ENCODE assay signal across 10 mouse cellular contexts in genomic region chr7:43668582-43668981, GRCm38 (mm10). TPM values are rescaled to one million over a fixed set of nuclear protein-coding genes. Genes with fewer than 3 reads are reported as not detected.
DNase-seq lines count a peak whose midpoint lies in the region; ATAC-seq and TF ChIP-seq lines count a peak whose summit lies in the region.
"Had no signal": no experiment of that assay in that cellular context is flagged by ENCODE, and none has a peak within 500 bp of the region (broad histone marks: within the 10 kb centered on the region; RNA-seq: fewer than 3 reads in every experiment).

No protein-coding gene starts in this region.

- no peak overlapping the region for H3K27ac ChIP-seq in hindbrain, embryonic 11.5 days (ENCODE audit: low read depth, low read length)
- H3K27ac ChIP-seq in hindbrain, embryonic 14.5 days = no peak overlapping the region
- no peak overlapping the region for H3K27ac ChIP-seq in thymus, adult 2 months (ENCODE audit: control insufficient read depth, insufficient read depth, low read length)
- no peak overlapping the region for H3K27ac ChIP-seq in kidney, embryonic 14.5 days (ENCODE audit: low read depth, low read length)

- no peak for TF ChIP-seq CTCF in thymus, adult 2 months (IDR thresholded peaks at IDR 0.05; ENCODE audit: borderline replicate concordance, control insufficient read depth, extremely low read depth, insufficient read depth, low read length, poor library complexity)

- no peaks in the 10 kb centered on the region for H3K9me3 ChIP-seq in hindbrain, embryonic 11.5 days (ENCODE audit: control insufficient read depth, low read length)
- H3K9me3 ChIP-seq in hindbrain, embryonic 14.5 days (ENCODE audit: control insufficient read depth, low read length) = no peaks in the 10 kb centered on the region
- H3K9me3 ChIP-seq in kidney, embryonic 14.5 days (ENCODE audit: control insufficient read depth, low read length) = no peaks in the 10 kb centered on the region

- no peak overlapping the region for H3K4me3 ChIP-seq in hindbrain, embryonic 11.5 days (ENCODE audit: low read depth, low read length)
- H3K4me3 ChIP-seq in hindbrain, embryonic 14.5 days (replicated peaks; ENCODE audit: low read length) = no peak overlapping the region
- no peak overlapping the region for H3K4me3 ChIP-seq in thymus, adult 2 months (ENCODE audit: control insufficient read depth, insufficient read depth, low read length)
- H3K4me3 ChIP-seq in kidney, embryonic 14.5 days (ENCODE audit: low read length) = no peak overlapping the region

- H3K4me2 ChIP-seq in hindbrain, embryonic 11.5 days (replicated peaks; ENCODE audit: low read depth, low read length) = no peak overlapping the region
- no peak overlapping the region for H3K4me2 ChIP-seq in hindbrain, embryonic 14.5 days (replicated peaks)
- H3K4me2 ChIP-seq in kidney, embryonic 14.5 days (replicated peaks; ENCODE audit: low read depth, low read length) = no peak overlapping the region

- no peak for ATAC-seq in hindbrain, embryonic 11.5 days (ENCODE audit: low FRiP score)
- ATAC-seq in hindbrain, embryonic 14.5 days (ENCODE audit: low FRiP score) = no peak
- peak; percentile 31; the same call in 1 of the 2 replicates for ATAC-seq in granulocyte monocyte progenitor cell, adult 5-6 weeks (replicated peaks; ENCODE audit: poor library complexity, severe bottlenecking)
- no peak for ATAC-seq in kidney, embryonic 14.5 days (ENCODE audit: low FRiP score, low TSS enrichment)

- H3K9ac ChIP-seq in hindbrain, embryonic 11.5 days (ENCODE audit: low read depth, low read length) = no peak overlapping the region
- H3K9ac ChIP-seq in hindbrain, embryonic 14.5 days = no peak overlapping the region
- no peak overlapping the region for H3K9ac ChIP-seq in kidney, embryonic 14.5 days (ENCODE audit: low read depth, low read length)

- peak; percentile 42 for DNase-seq in hindbrain, embryonic 11.5 days (ENCODE audit: low spot score)
- DNase-seq in hindbrain, embryonic 14.5 days (ENCODE audit: low spot score) = no peak
- peak; percentile 49 for DNase-seq in thymus, adult 2 months
- no peak for DNase-seq in thymus, adult 18-20 months
- no peak for DNase-seq in right cerebral cortex, postnatal 4 days
- no peak for DNase-seq in frontal cortex, postnatal 36 days (ENCODE audit: low spot score in 2 of 2)
- DNase-seq: left cerebral cortex, postnatal 4 days had no signal

- H3K36me3 ChIP-seq in hindbrain, embryonic 11.5 days (ENCODE audit: control insufficient read depth, insufficient read depth, low read length) = no peaks in the 10 kb centered on the region
- no peaks in the 10 kb centered on the region for H3K36me3 ChIP-seq in hindbrain, embryonic 14.5 days (replicated peaks; ENCODE audit: control insufficient read depth, insufficient read depth)
- no peaks in the 10 kb centered on the region for H3K36me3 ChIP-seq in thymus, adult 2 months (ENCODE audit: control insufficient read depth, insufficient read depth, low read length)
- no peaks in the 10 kb centered on the region for H3K36me3 ChIP-seq in kidney, embryonic 14.5 days (ENCODE audit: control insufficient read depth, insufficient read depth, low read length)

- peaks cover 2% of the 10 kb centered on the region; the same call in 1 of the 2 replicates for H3K4me1 ChIP-seq in hindbrain, embryonic 11.5 days (replicated peaks; ENCODE audit: control insufficient read depth, insufficient read depth, low read length)
- H3K4me1 ChIP-seq in hindbrain, embryonic 14.5 days (replicated peaks; ENCODE audit: control insufficient read depth, insufficient read depth, low read length) = peaks cover 8% of the 10 kb centered on the region
- peaks cover 7% of the 10 kb centered on the region for H3K4me1 ChIP-seq in thymus, adult 2 months (replicated peaks; ENCODE audit: control insufficient read depth, insufficient read depth, low read length)
- H3K4me1 ChIP-seq in kidney, embryonic 14.5 days (ENCODE audit: control insufficient read depth, insufficient read depth, low read length) = peaks cover 6% of the 10 kb centered on the region; the same call in 1 of the 2 replicates

- no peaks in the 10 kb centered on the region for H3K27me3 ChIP-seq in hindbrain, embryonic 11.5 days (ENCODE audit: control insufficient read depth, insufficient read depth, low read length)
- no peaks in the 10 kb centered on the region for H3K27me3 ChIP-seq in hindbrain, embryonic 14.5 days (ENCODE audit: control insufficient read depth, insufficient read depth, low read length)
- no peaks in the 10 kb centered on the region for H3K27me3 ChIP-seq in thymus, adult 2 months (ENCODE audit: control insufficient read depth, insufficient read depth, low read length)
- no peaks in the 10 kb centered on the region for H3K27me3 ChIP-seq in kidney, embryonic 14.5 days (ENCODE audit: control insufficient read depth, insufficient read depth, low read length)

- TF ChIP-seq POLR2A in thymus, adult 2 months (IDR thresholded peaks at IDR 0.05; ENCODE audit: control insufficient read depth, extremely low read depth, insufficient read depth, low read length, poor library complexity) = no peak

- WGBS in hindbrain, embryonic 11.5 days = 24% methylated on average over 3 of the region's 3 CpGs
- 23% methylated on average over 3 of the region's 3 CpGs for WGBS in hindbrain, embryonic 14.5 days
- 13% methylated on average over 3 of the region's 3 CpGs for WGBS in thymus, adult 2 months
- 15% methylated on average over 3 of the region's 3 CpGs for WGBS in kidney, embryonic 14.5 days

RNA-seq across cellular contexts. Expression of gene Ctu1, which starts 3.2 kb away (rescaled TPM):
- polyA plus RNA-seq in hindbrain, embryonic 11.5 days (2014; fragmentation: Nextera tagmentation; extraction: Ambion mirVana) = 9.0 and 9.7 TPM in 2 replicates
- polyA plus RNA-seq in hindbrain, embryonic 14.5 days (2014; fragmentation: Nextera tagmentation; extraction: Ambion mirVana) = 14.6 and 15.1 TPM in 2 replicates
- 15.0 and 17.0 TPM in 2 replicates for polyA plus RNA-seq in thymus, adult 2 months (2012; rRNA removed)
- 5.6 and 8.7 TPM in 2 replicates for total RNA-seq in granulocyte monocyte progenitor cell, adult 5-6 weeks (2014; fragmentation: Nextera tagmentation)
- total RNA-seq in granulocyte monocyte progenitor cell, adult 5-6 weeks (2017) = 5.5 and 9.5 TPM in 2 replicates
- 11.4 and 12.6 TPM in 2 replicates for polyA plus RNA-seq in kidney, embryonic 14.5 days (2014; fragmentation: Nextera tagmentation; extraction: Ambion mirVana)

RNA-seq across cellular contexts. Expression of gene Siglece, which starts 8.6 kb away (rescaled TPM):
- polyA plus RNA-seq in hindbrain, embryonic 11.5 days (2014; fragmentation: Nextera tagmentation; extraction: Ambion mirVana) = 0.42 and 0.46 TPM in 2 replicates
- polyA plus RNA-seq in hindbrain, embryonic 14.5 days (2014; fragmentation: Nextera tagmentation; extraction: Ambion mirVana) = 0.14 and 0.40 TPM in 2 replicates
- 2.5 and 2.8 TPM in 2 replicates for polyA plus RNA-seq in thymus, adult 2 months (2012; rRNA removed)
- 13.1 and 15.1 TPM in 2 replicates for total RNA-seq in granulocyte monocyte progenitor cell, adult 5-6 weeks (2014; fragmentation: Nextera tagmentation)
- total RNA-seq in granulocyte monocyte progenitor cell, adult 5-6 weeks (2017) = 5.2 and 9.0 TPM in 2 replicates
- polyA plus RNA-seq in kidney, embryonic 14.5 days (2014; fragmentation: Nextera tagmentation; extraction: Ambion mirVana) = 0.39 and 0.95 TPM in 2 replicates

RNA-seq across cellular contexts. Expression of gene Klk14, which starts 21.6 kb away (rescaled TPM):
- polyA plus RNA-seq in hindbrain, embryonic 11.5 days (2014; fragmentation: Nextera tagmentation; extraction: Ambion mirVana) = not detected in 2 replicates
- polyA plus RNA-seq in hindbrain, embryonic 14.5 days (2014; fragmentation: Nextera tagmentation; extraction: Ambion mirVana) = not detected in 2 replicates
- 1.9 and 2.0 TPM in 2 replicates for polyA plus RNA-seq in thymus, adult 2 months (2012; rRNA removed)
- not detected in 2 replicates for total RNA-seq in granulocyte monocyte progenitor cell, adult 5-6 weeks (2014; fragmentation: Nextera tagmentation)
- total RNA-seq in granulocyte monocyte progenitor cell, adult 5-6 weeks (2017) = not detected in 2 replicates
- polyA plus RNA-seq in kidney, embryonic 14.5 days (2014; fragmentation: Nextera tagmentation; extraction: Ambion mirVana) = not detected in 2 replicates
- polyA plus RNA-seq: heart, embryonic 16.5 days had no signal

RNA-seq across cellular contexts. Expression of gene Ceacam18, which starts 34.1 kb away (rescaled TPM):
- polyA plus RNA-seq in hindbrain, embryonic 11.5 days (2014; fragmentation: Nextera tagmentation; extraction: Ambion mirVana) = not detected in 2 replicates
- polyA plus RNA-seq in hindbrain, embryonic 14.5 days (2014; fragmentation: Nextera tagmentation; extraction: Ambion mirVana) = not detected in 2 replicates
- 0.85 and 1.0 TPM in 2 replicates for polyA plus RNA-seq in thymus, adult 2 months (2012; rRNA removed)
- 0.28 TPM in 1 of 2 replicates, not detected in the other for total RNA-seq in granulocyte monocyte progenitor cell, adult 5-6 weeks (2014; fragmentation: Nextera tagmentation)
- not detected in 2 replicates for total RNA-seq in granulocyte monocyte progenitor cell, adult 5-6 weeks (2017)
- not detected in 2 replicates for polyA plus RNA-seq in kidney, embryonic 14.5 days (2014; fragmentation: Nextera tagmentation; extraction: Ambion mirVana)

RNA-seq across cellular contexts. Expression of gene Klk13, which starts 43.8 kb away (rescaled TPM):
- 0.13 TPM in 1 of 2 replicates, not detected in the other for polyA plus RNA-seq in hindbrain, embryonic 11.5 days (2014; fragmentation: Nextera tagmentation; extraction: Ambion mirVana)
- not detected in 2 replicates for polyA plus RNA-seq in hindbrain, embryonic 14.5 days (2014; fragmentation: Nextera tagmentation; extraction: Ambion mirVana)
- polyA plus RNA-seq in thymus, adult 2 months (2012; rRNA removed) = 3.6 and 4.4 TPM in 2 replicates
- total RNA-seq in granulocyte monocyte progenitor cell, adult 5-6 weeks (2014; fragmentation: Nextera tagmentation) = not detected in 2 replicates
- not detected in 2 replicates for total RNA-seq in granulocyte monocyte progenitor cell, adult 5-6 weeks (2017)
- 0.19 and 0.31 TPM in 2 replicates for polyA plus RNA-seq in kidney, embryonic 14.5 days (2014; fragmentation: Nextera tagmentation; extraction: Ambion mirVana)
- total RNA-seq: left cerebral cortex, postnatal 4 days had no signal

Comparison
In these comparisons a context has a peak if more than half of its experiments do, and no peak if none do; other contexts are left out.
1. DNase-seq: peak in hindbrain, embryonic 11.5 days (single experiment) and thymus, adult 2 months (single experiment); none in hindbrain, embryonic 14.5 days (single experiment), thymus, adult 18-20 months (0 of 2), right cerebral cortex, postnatal 4 days (single experiment) and frontal cortex, postnatal 36 days (0 of 2).